Mouse (Mus musculus): ENCODE data around the gene Mycbp2.

- no peak for TF ChIP-seq POLR2A (IDR thresholded peaks at IDR 0.05; ENCODE audit: insufficient read depth, low read depth, low read length)
- TF ChIP-seq CTCF (IDR thresholded peaks at IDR 0.05): no peak
Observed at GRCm38 (mm10) chr14:103102246-103102645, 244.4 kb downstream of the Mycbp2 start.

Measured in heart, adult 2 months (tissue).